ENCODE assay signal across 8 mouse cellular contexts in genomic region chr16:20301770-20302649, GRCm38 (mm10). TPM values are rescaled to one million over a fixed set of nuclear protein-coding genes. Genes with fewer than 3 reads are reported as not detected.
DNase-seq lines count a peak whose midpoint lies in the region; ATAC-seq and TF ChIP-seq lines count a peak whose summit lies in the region.

Parl (minus strand) TSS chr16:20302387.

- under 1% methylated on average over 52 of the region's 52 CpGs for WGBS in lung, postnatal 0 days

- peak; percentile 79 to 91 for ATAC-seq in hematopoietic stem cell, adult 5-6 weeks (replicated peaks in 1 of 2; ENCODE audit: insufficient read depth in 1 of 2, low FRiP score in 2 of 2, low TSS enrichment in 1 of 2, low read depth in 1 of 2, poor library complexity in 2 of 2, severe bottlenecking in 2 of 2)
- peak; percentile 94 for ATAC-seq in lung, postnatal 0 days

- peak within 1 kb of the TSS; percentile 58 for H3K9ac ChIP-seq in lung, postnatal 0 days (replicated peaks; ENCODE audit: low read depth)

- H3K27me3 ChIP-seq in lung, postnatal 0 days (replicated peaks; ENCODE audit: insufficient read depth, low read length), result no peaks in the 10 kb centered on the region

- TF ChIP-seq CTCF in lung, postnatal 0 days (IDR thresholded peaks at IDR 0.05), result peak; percentile 95

- peaks cover 6% of the 10 kb centered on the region; the same call in 1 of the 2 replicates for H3K4me1 ChIP-seq in lung, postnatal 0 days (ENCODE audit: insufficient read depth, low read depth, low read length)

- peak within 1 kb of the TSS; percentile 77 for H3K27ac ChIP-seq in lung, postnatal 0 days (ENCODE audit: low read length)

- no peaks in the 10 kb centered on the region for H3K36me3 ChIP-seq in lung, postnatal 0 days (ENCODE audit: insufficient read depth, low read length)

- TF ChIP-seq EP300 in lung, postnatal 0 days (IDR thresholded peaks at IDR 0.05), result peak; percentile 49; the same call in 1 of the 2 replicates

- peak within 1 kb of the TSS; percentile 77 for H3K4me2 ChIP-seq in lung, postnatal 0 days (replicated peaks; ENCODE audit: low read depth, low read length)

- no peaks in the 10 kb centered on the region for H3K9me3 ChIP-seq in lung, postnatal 0 days (ENCODE audit: low read length)

- H3K4me3 ChIP-seq in lung, postnatal 0 days (ENCODE audit: low read depth, low read length), result peak within 1 kb of the TSS; percentile 87

- peak; percentile 97 for DNase-seq in MEL-GATA-1-ER (ENCODE audit: extremely low read depth, low read depth)
- DNase-seq in cerebellum, adult 8-10 months, result peak; percentile 84
- peak; percentile 94 for DNase-seq in forelimb bud, embryonic 11.5 days (ENCODE audit: low read depth, low spot score)
- DNase-seq in layer of hippocampus, adult 9-10 months (ENCODE audit: low spot score), result peak; percentile 46
- DNase-seq in lung, postnatal 0 days (ENCODE audit: low spot score), result peak; percentile 91
- DNase-seq in ovary, postnatal 14 days (ENCODE audit: low spot score), result peak; percentile 73
- peak; percentile 86 for DNase-seq in thymus, postnatal 14 days

RNA-seq across cellular contexts. Expression of gene Parl, which starts in this region (rescaled TPM):
- 78.4 and 234 TPM in 2 replicates for total RNA-seq in hematopoietic stem cell, adult 5-6 weeks (2017)
- 69.5 and 73.3 TPM in 2 replicates for polyA plus RNA-seq in lung, postnatal 0 days (2015; fragmentation: Nextera tagmentation; extraction: Ambion mirVana)

Comparison
In these comparisons a context has a peak if more than half of its experiments do, and no peak if none do; other contexts are left out.
1. Peak in every context shown above with its lines: DNase-seq, ATAC-seq, H3K4me3 ChIP-seq and H3K27ac ChIP-seq.
2. DNase-seq: peak in every context shown above with its lines; median percentile 97 in MEL-GATA-1-ER; 94 in forelimb bud, embryonic 11.5 days; 91 in lung, postnatal 0 days; 86 in thymus, postnatal 14 days; 84 in cerebellum, adult 8-10 months; 73 in ovary, postnatal 14 days; 46 in layer of hippocampus, adult 9-10 months.